9 mouse cellular contexts compared by ENCODE assay signal in genomic region chr5:146914088-146914766, GRCm38 (mm10). TPM values are rescaled to one million over a fixed set of nuclear protein-coding genes. Genes with fewer than 3 reads are reported as not detected.
DNase-seq lines count a peak whose midpoint lies in the region; ATAC-seq lines count a peak whose summit lies in the region.
"Had no signal": no experiment of that assay in that cellular context is flagged by ENCODE, and none has a peak within 500 bp of the region (broad histone marks: within the 10 kb centered on the region; RNA-seq: fewer than 3 reads in every experiment).

No protein-coding gene starts in this region.

- H3K36me3 ChIP-seq in forebrain, embryonic 16.5 days (ENCODE audit: control insufficient read depth, insufficient read depth): no peaks in the 10 kb centered on the region
- H3K36me3 ChIP-seq in limb, embryonic 15.5 days: no peaks in the 10 kb centered on the region
- H3K36me3 ChIP-seq in stomach, embryonic 16.5 days (ENCODE audit: control insufficient read depth, insufficient read depth, low read length): no peaks in the 10 kb centered on the region

- H3K4me1 ChIP-seq in forebrain, embryonic 16.5 days (replicated peaks; ENCODE audit: control insufficient read depth, insufficient read depth, low read length): no peaks in the 10 kb centered on the region
- H3K4me1 ChIP-seq in limb, embryonic 15.5 days: no peaks in the 10 kb centered on the region
- peaks cover 5% of the 10 kb centered on the region; the same call in 1 of the 2 replicates for H3K4me1 ChIP-seq in stomach, embryonic 16.5 days (ENCODE audit: control insufficient read depth, insufficient read depth, low read length)

- no peaks in the 10 kb centered on the region for H3K9me3 ChIP-seq in forebrain, embryonic 16.5 days (ENCODE audit: control insufficient read depth, low read length)
- H3K9me3 ChIP-seq in limb, embryonic 15.5 days: no peaks in the 10 kb centered on the region
- no peaks in the 10 kb centered on the region for H3K9me3 ChIP-seq in stomach, embryonic 16.5 days (replicated peaks; ENCODE audit: control insufficient read depth, low read length)

- no peak overlapping the region for H3K27ac ChIP-seq in forebrain, embryonic 16.5 days (ENCODE audit: low read length)
- H3K27ac ChIP-seq in limb, embryonic 15.5 days: peak overlapping the region; percentile 23
- no peak overlapping the region for H3K27ac ChIP-seq in stomach, embryonic 16.5 days (ENCODE audit: low read length)

- no peak overlapping the region for H3K9ac ChIP-seq in forebrain, embryonic 16.5 days (replicated peaks; ENCODE audit: low read depth, low read length)
- H3K9ac ChIP-seq in limb, embryonic 15.5 days: no peak overlapping the region
- no peak overlapping the region for H3K9ac ChIP-seq in stomach, embryonic 16.5 days (ENCODE audit: low read length)

- DNase-seq in heart, postnatal 10 days: peak; percentile 64 to 77
- no peak for DNase-seq in heart, adult 11 months
- DNase-seq in brain, adult 2 months (ENCODE audit: low read depth, low spot score): peak; percentile 55
- DNase-seq in kidney, adult 11 months: peak; percentile 30

- no peak overlapping the region for H3K4me3 ChIP-seq in forebrain, embryonic 16.5 days (replicated peaks; ENCODE audit: low read length)
- H3K4me3 ChIP-seq in limb, embryonic 15.5 days: no peak overlapping the region
- no peak overlapping the region for H3K4me3 ChIP-seq in stomach, embryonic 16.5 days (replicated peaks; ENCODE audit: low read length)
- H3K4me3 ChIP-seq: myocyte had no signal

- no peak overlapping the region for H3K4me2 ChIP-seq in forebrain, embryonic 16.5 days (ENCODE audit: low read length)
- no peak overlapping the region for H3K4me2 ChIP-seq in limb, embryonic 15.5 days
- no peak overlapping the region for H3K4me2 ChIP-seq in stomach, embryonic 16.5 days (ENCODE audit: low read depth, low read length)

- H3K27me3 ChIP-seq in forebrain, embryonic 16.5 days (replicated peaks; ENCODE audit: control insufficient read depth, insufficient read depth, low read length): peaks cover 5% of the 10 kb centered on the region; the same call in 1 of the 2 replicates
- H3K27me3 ChIP-seq in limb, embryonic 15.5 days: peaks cover 4% of the 10 kb centered on the region
- no peaks in the 10 kb centered on the region for H3K27me3 ChIP-seq in stomach, embryonic 16.5 days (ENCODE audit: control insufficient read depth, insufficient read depth, low read length)

- peak; percentile 66 for ATAC-seq in forebrain, embryonic 16.5 days
- ATAC-seq in limb, embryonic 15.5 days (ENCODE audit: insufficient number of reproducible peaks, low FRiP score, low TSS enrichment, low read depth): no peak
- ATAC-seq in monocyte, adult 5-6 weeks (replicated peaks; ENCODE audit: insufficient number of reproducible peaks, low FRiP score, low TSS enrichment, poor library complexity, severe bottlenecking): 0 out of 2 replicates have a peak, but pooled peaks have one; percentile 45
- peak; percentile 61; the same call in 1 of the 2 replicates for ATAC-seq in stomach, embryonic 16.5 days (ENCODE audit: insufficient read depth, low FRiP score)

- intact Hi-C loops in heart, postnatal 10 days (cut with DNase I): loop anchor here (1.0 to 2.0 kb wide), 2 partner anchors 313 to 405 kb away; no protein-coding TSS in a partner anchor

- 22% methylated on average over 9 of the region's 9 CpGs for WGBS in forebrain, embryonic 16.5 days
- WGBS in limb, embryonic 15.5 days: 21% methylated on average over 9 of the region's 9 CpGs
- 24% methylated on average over 9 of the region's 9 CpGs for WGBS in stomach, embryonic 16.5 days

RNA-seq across cellular contexts. Expression of gene Gtf3a, which starts 34.2 kb away (rescaled TPM):
- 10 to 100 TPM; 23.3 to 27.7 TPM for total RNA-seq in heart, postnatal 10 days (2021)
- polyA plus RNA-seq in forebrain, embryonic 16.5 days (2015; fragmentation: Nextera tagmentation; extraction: Ambion mirVana): 118 and 123 TPM in 2 replicates
- 109 and 110 TPM in 2 replicates for polyA plus RNA-seq in limb, embryonic 15.5 days (2015; fragmentation: Nextera tagmentation; extraction: Ambion mirVana)
- 86.3 to 99.1 TPM (median 88.2 TPM) in 3 replicates for total RNA-seq in monocyte, adult 5-6 weeks (2017)
- 102 and 109 TPM in 2 replicates for polyA plus RNA-seq in stomach, embryonic 16.5 days (2015; fragmentation: Nextera tagmentation; extraction: Ambion mirVana)

RNA-seq across cellular contexts. Expression of gene Mtif3, which starts 49.4 kb away (rescaled TPM):
- 10 to 100 TPM; 19.6 to 20.3 TPM for total RNA-seq in heart, postnatal 10 days (2021)
- 28.7 and 31.6 TPM in 2 replicates for polyA plus RNA-seq in forebrain, embryonic 16.5 days (2015; fragmentation: Nextera tagmentation; extraction: Ambion mirVana)
- 22.9 and 25.6 TPM in 2 replicates for polyA plus RNA-seq in limb, embryonic 15.5 days (2015; fragmentation: Nextera tagmentation; extraction: Ambion mirVana)
- 8.6 to 31.9 TPM (median 11.4 TPM) in 3 replicates for total RNA-seq in monocyte, adult 5-6 weeks (2017)
- polyA plus RNA-seq in stomach, embryonic 16.5 days (2015; fragmentation: Nextera tagmentation; extraction: Ambion mirVana): 24.3 and 29.0 TPM in 2 replicates
